Mouse (Mus musculus): ENCODE data around the gene Anks1b.
"Not testable (repeated sequence)": the region's sequence is repeated elsewhere in the genome, so short reads cannot be mapped to it uniquely, and the experiment has no call there.

Anks1b gene

GRCm38 (mm10) chr10:90546635-90547034 is 673.3 kb downstream of the Anks1b start:
- no peak for DNase-seq (ENCODE audit: extremely low spot score, low read depth, low spot score)

DNA sequence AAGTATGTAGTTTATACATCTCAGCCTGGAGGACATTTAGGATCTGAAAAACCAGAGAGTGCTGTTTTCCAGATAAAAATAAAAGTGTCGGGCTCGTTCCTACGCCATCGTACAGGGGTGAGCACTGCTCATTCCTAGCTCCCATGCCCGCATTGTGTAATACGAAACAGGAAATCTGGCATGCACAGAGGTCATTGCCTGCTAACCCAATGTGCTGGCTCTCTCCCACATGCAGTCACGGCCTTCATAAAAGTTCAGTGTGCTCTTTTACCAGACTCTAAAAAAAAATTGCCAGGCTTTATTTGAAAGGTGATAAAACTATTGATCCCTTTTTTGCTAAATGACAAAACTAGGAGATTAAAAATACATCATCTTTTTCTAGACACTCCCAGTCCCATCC is 689.6 kb downstream of the Anks1b start:
- no peak for DNase-seq (ENCODE audit: extremely low spot score, low read depth, low spot score)

DNA sequence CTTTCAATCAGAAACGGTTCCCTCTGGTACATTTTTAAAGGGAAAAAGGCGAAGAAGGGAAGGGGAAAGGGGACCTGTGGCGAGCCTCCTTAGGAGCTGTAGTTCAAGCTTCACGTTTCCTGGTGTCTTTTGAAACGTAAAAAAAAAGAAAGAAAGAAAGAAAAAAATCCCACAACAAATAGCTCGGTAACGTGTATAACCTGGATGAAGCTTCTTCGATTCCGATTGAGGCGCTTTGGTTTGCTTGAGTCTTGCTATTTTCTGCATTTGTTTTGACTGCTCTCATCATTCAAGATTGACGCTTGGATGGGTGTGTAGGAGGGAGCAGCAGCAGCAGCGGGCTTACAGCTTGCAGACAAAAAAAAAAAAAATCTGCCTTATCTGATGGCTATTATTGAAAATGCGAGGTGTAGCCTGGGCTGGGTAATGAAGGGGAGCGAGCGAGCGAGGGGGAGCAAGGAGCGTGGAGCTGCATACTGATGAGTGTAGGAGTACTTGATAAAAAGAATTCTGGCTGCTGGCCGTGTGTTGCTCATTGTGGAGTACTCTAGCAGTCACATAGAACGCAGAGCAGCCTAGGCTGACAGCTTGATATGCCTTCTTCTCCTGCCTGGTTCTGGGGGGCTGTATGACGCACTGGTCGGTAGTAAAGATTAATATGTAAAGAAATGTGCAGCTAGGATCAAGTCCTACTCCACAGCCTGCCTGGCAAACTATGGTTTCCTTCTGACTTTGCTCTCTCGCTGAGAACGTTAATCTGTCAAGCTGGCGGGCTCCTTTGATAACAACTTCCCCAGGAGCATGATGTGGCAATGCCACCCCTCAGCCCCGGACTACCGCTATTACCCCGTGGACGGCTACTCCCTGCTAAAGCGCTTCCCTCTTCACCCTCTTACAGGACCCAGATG is 703.1 kb downstream of the Anks1b start:
- DNase-seq (ENCODE audit: extremely low spot score, low read depth, low spot score), result no peak

DNA sequence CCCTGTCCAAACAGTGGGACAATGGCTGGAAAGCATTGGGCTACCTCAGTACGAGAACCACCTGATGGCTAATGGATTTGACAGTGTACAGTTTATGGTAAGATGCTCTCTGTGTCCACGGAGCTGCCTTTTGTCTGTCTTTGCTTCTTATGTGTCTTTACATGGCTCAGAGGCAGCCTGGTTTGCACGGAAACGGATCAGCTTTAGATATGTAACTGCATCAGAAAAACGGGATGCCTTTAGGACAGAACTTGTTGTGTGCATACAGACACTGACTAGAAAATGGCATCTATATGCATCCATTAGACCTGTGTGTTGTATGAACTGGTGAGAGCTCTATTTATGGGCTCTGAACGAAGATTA is 703.8 kb downstream of the Anks1b start:
- DNase-seq (ENCODE audit: extremely low spot score, low read depth, low spot score), result no peak

DNA sequence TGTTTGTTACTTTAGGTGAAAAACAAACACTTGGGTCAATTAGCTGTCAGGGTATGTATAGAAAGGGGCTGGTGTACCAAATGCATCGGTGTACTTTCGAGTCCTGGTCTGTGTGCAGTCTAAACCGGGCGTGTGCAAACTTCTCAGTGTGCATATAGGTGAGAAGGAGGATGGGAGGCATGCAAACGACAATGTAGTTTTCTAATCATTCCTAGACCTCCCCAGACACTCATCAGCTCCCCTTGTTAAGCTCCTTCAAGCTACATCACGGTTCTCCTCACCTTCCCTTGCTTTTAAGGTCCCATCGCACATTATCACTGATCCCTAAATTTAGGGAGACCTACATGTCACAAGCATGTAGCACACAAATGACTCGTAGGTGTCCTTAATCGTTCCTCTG is 704.5 kb downstream of the Anks1b start:
- no peak for DNase-seq (ENCODE audit: extremely low spot score, low read depth, low spot score)

GRCm38 (mm10) chr10:90579970-90580369 is 706.7 kb downstream of the Anks1b start:
- no peak for DNase-seq (ENCODE audit: extremely low spot score, low read depth, low spot score)

GRCm38 (mm10) chr10:90584052-90584451 is 710.7 kb downstream of the Anks1b start:
- no peak for DNase-seq (ENCODE audit: extremely low spot score, low read depth, low spot score)

GRCm38 (mm10) chr10:90596142-90596541 is 722.8 kb downstream of the Anks1b start:
- no peak for DNase-seq (ENCODE audit: extremely low spot score, low read depth, low spot score)

GRCm38 (mm10) chr10:90596576-90596975 is 723.3 kb downstream of the Anks1b start:
- DNase-seq (ENCODE audit: extremely low spot score, low read depth, low spot score), result no peak

DNA sequence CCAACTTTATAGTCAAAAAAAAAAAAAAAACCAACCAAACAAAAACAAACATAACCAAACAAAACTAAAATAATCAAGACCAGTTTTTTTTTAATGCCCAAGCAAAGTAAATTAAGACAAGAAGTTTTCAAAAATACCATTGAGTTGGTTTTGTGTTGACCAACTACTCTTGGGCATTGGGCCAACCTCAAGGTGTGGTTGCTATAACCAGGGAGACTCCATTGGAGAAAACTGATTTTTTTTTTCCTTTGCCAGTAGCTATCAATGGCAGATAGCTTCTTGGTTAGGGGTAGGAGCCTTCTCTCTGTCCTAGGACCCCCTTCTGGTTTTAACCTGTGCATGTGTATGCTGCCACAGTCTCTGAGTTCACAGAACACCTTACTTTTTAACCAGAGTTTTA is 725.8 kb downstream of the Anks1b start:
- no peak for DNase-seq (ENCODE audit: extremely low spot score, low read depth, low spot score)

- DNase-seq (ENCODE audit: extremely low spot score, low read depth, low spot score), result no peak
Observed at GRCm38 (mm10) chr10:90599726-90600531, 726.6 kb downstream of the Anks1b start.

DNA sequence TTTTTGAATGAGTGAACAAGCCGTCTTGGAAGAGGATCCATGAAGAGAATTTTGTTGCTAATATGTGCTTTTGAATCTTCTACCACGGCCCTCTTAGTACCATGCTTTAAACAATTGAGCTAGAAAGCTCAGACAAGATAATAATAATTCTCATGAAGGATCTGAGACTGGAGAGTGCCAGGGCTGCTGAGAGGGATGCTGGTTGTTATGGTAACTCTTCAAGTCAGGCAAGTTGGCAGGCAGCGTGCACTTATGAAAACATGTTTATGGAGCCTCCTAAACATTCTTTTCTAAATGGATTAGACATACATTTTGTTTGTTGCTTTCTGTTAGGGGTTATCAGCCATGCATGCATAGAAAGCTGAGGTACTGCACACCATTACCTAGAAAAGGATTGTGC is 734.3 kb downstream of the Anks1b start:
- DNase-seq (ENCODE audit: extremely low spot score, low read depth, low spot score), result no peak

GRCm38 (mm10) chr10:90609437-90609836 is 736.1 kb downstream of the Anks1b start:
- no peak for DNase-seq (ENCODE audit: extremely low spot score, low read depth, low spot score)

GRCm38 (mm10) chr10:90613051-90613450 is 739.7 kb downstream of the Anks1b start:
- DNase-seq (ENCODE audit: extremely low spot score, low read depth, low spot score), result no peak

- no peak for DNase-seq (ENCODE audit: extremely low spot score, low read depth, low spot score)
Observed at GRCm38 (mm10) chr10:90615196-90615595, 741.9 kb downstream of the Anks1b start.

GRCm38 (mm10) chr10:90616622-90617021 is 743.3 kb downstream of the Anks1b start:
- no peak for DNase-seq (ENCODE audit: extremely low spot score, low read depth, low spot score)

DNA sequence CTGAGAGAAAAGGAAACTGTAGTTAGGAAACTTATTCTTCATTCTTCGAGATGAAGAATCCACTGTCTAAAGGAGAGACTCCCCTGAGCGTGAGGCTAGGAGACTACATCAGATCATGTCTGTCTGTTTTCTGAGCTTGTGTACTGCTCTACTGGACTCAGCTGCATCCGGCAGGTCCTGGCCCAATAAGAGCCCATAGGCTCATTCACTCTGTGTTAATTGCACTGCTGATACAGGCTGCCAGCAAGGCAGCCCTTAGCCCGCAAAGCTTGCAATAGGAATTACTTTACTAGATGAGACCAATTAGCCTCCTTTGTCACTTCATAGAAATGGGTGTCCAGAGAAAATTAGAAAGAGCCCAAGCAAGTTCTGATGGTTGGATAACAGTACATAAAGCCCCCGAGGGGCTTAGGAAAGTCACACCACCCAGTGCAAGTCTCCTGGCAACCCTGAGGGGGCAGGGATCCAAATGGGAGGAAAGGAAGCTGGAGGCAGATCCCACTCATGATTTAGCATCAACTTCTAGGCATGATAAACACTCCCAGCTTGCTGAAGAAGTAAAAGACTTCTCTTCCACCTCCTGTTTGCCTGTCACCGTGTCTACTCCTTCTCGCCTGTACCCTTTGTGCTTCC is 744.5 kb downstream of the Anks1b start:
- DNase-seq (ENCODE audit: extremely low spot score, low read depth, low spot score), result no peak

DNA sequence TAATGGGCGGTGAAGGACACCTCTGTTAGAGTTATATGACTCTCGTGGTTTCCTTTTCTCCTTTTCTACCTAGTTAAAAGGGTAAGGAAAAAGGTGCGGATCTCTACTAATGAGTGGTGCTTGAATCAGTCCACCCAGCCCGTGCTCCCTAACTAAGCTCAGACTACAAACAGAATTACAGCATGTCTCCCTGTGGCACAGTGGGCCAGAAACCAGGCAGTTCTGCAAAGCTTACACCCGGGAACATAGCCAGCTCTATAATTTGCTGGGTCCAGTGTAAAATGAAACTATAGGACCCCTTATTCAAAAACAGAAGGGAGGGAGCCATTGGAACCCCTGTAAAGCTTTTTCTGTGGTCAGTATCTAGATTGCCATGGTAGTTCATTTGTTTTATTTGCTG is 754.2 kb downstream of the Anks1b start:
- no peak for DNase-seq (ENCODE audit: extremely low spot score, low read depth, low spot score)

- no peak for DNase-seq (ENCODE audit: extremely low spot score, low read depth, low spot score)
Observed at GRCm38 (mm10) chr10:90630099-90630698, 756.9 kb downstream of the Anks1b start.

DNA sequence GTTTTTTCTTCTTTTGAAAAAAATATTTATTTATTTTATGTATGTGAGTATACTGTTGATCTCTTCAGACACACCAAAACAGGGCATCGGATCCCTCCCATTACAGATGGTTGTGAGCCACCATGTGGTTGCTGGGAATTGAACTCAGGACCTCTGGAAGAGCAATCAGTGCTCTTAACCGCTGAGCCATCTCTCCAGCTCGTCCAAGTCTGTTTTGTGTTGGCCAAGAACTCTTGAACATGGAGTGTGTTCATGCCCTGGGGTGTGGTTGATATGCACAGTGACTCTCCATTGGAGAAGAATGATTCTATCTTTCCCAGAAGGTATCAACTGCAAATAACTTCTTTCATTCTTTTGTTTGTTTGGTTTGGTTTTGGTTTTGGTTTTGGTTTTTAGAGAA is 757.5 kb downstream of the Anks1b start:
- DNase-seq (ENCODE audit: extremely low spot score, low read depth, low spot score), result not testable (repeated sequence)

DNA sequence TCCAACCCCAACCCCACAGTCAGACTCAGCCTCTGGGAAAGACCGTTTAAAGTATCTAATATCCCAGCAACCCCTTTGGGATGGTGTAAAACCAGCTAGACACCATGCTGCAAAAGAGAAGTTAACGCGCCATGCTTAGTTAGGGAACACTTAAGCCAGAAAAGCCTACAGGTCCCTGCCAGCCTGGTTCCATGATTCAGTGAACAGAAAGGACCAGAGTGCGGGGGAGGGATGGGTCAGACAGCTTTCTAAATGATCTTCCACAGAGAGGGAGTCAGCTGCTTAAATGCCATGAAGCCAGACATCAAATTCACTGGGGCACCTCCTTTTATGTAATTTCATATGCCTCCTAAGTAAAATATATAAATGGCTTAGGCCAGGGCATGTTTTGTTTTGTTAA is 764.0 kb downstream of the Anks1b start:
- no peak for DNase-seq (ENCODE audit: extremely low spot score, low read depth, low spot score)

Measured in hindlimb bud, embryonic 11.5 days (tissue).